Mouse (Mus musculus) limb, embryonic 10.5 days (tissue): Measurements from ENCODE around the gene Ddx60. TPM values are rescaled to one million over a fixed set of nuclear protein-coding genes. Genes with fewer than 3 reads are reported as not detected.

ENCODE experiments used
- DNase-seq: peaks from one replicate; pipeline ENCODE4 v3.0.0-alpha.2; 2017; ENCODE audit warnings: low spot score
- H3K27ac ChIP-seq: fragments of 300-500 bp; sonication (generic); 2 replicates; pipeline ENCODE4 v1.5.1; 2016; ENCODE audit warnings: mild to moderate bottlenecking
- H3K27me3 ChIP-seq: fragments of 300-500 bp; sonication (generic); 2 replicates; pipeline ENCODE4 v1.6.1; 2016; ENCODE audit warnings: low read depth, mild to moderate bottlenecking; ENCODE audit not compliant: poor library complexity, severe bottlenecking
- H3K36me3 ChIP-seq: fragments of 300-500 bp; sonication (generic); 2 replicates; pipeline ENCODE4 v1.6.1; 2016; ENCODE audit warnings: mild to moderate bottlenecking, moderate library complexity
- H3K4me1 ChIP-seq: fragments of 300-500 bp; sonication (generic); 2 replicates; pipeline ENCODE4 v1.6.1; 2016
- H3K4me3 ChIP-seq: fragments of 300-500 bp; sonication (generic); 2 replicates; pipeline ENCODE4 v1.5.1; 2016; ENCODE audit warnings: mild to moderate bottlenecking, moderate library complexity
- H3K9me3 ChIP-seq: fragments of 300-500 bp; sonication (generic); replicated peaks from 2 replicates; pipeline ENCODE4 v1.6.1; 2016; ENCODE audit warnings: mild to moderate bottlenecking
- WGBS: fragments of 180-500 bp; shearing (Covaris S2); methylation state at CpG from one replicate; pipeline ENCODE4 v1.1.7; 2016; 5-methylcytosine and 5-hydroxymethylcytosine counted together
- polyA plus RNA-seq: library from polyadenylated mRNA; unstranded; fragments of >200 nt; fragmentation: Nextera tagmentation; extraction: Ambion mirVana; gene quantifications from 2 replicates; pipeline ENCODE4 v1.2.1, GENCODE M21; 2016

Ddx60 gene
- polyA plus RNA-seq, 1 experiment from 2014 or later = not detected

DNA sequence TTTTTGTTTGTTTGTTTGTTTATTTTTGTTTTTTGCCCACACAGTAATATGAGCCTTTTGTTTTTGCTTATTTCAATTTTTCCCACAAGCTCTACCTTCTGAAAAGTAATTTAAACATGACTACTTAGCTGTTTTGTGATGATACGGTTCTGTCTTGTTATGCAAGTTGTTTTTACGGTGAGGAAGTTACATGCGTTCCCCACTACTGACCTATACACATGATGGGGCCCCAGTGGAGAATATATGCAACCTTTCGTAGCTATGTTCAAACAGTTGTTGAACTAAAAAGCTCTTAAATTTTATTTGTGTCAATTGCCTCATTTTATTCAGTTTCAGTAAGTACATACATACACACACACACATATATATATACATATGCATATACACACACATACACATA lies 86.7 kb downstream of the Ddx60 start:
- no peaks in the 10 kb centered on the region for H3K27me3 ChIP-seq
- H3K4me1 ChIP-seq = no peaks in the 10 kb centered on the region
- H3K36me3 ChIP-seq = no peaks in the 10 kb centered on the region
- H3K27ac ChIP-seq = no peak overlapping the region
- 97% methylated on average over 4 of the region's 4 CpGs for WGBS
- no peak overlapping the region for H3K4me3 ChIP-seq
- no peak for DNase-seq
- H3K9me3 ChIP-seq = no peaks in the 10 kb centered on the region

DNA sequence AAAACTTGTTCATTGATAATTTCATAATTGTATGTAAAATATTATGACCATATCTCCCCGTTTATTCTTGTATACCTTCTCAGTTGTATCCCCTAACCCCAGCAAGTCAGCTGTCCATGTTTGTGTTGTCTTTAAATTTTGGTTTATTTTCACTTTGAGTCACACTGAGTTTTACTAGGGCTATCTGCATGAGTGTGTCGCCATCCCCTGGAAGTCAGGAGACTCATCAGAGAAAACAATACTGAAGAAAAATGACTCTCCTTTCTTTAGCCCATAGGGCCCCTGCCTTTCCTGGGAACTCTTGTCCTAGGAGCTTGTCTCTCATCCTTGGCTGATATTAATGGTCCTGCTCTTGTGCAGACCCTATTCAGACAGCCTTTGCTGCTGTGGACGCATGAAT lies 106.5 kb downstream of the Ddx60 start:
- Histone ChIP-seq H3K27ac (no peak overlapping the region), H3K9me3 (no peaks in the 10 kb centered on the region), H3K4me3 (no peak overlapping the region), H3K36me3 (no peaks in the 10 kb centered on the region), H3K27me3 (no peaks in the 10 kb centered on the region), H3K4me1 (no peaks in the 10 kb centered on the region)
- WGBS = 75% methylated on average over 3 of the region's 3 CpGs
- DNase-seq = no peak

DNA sequence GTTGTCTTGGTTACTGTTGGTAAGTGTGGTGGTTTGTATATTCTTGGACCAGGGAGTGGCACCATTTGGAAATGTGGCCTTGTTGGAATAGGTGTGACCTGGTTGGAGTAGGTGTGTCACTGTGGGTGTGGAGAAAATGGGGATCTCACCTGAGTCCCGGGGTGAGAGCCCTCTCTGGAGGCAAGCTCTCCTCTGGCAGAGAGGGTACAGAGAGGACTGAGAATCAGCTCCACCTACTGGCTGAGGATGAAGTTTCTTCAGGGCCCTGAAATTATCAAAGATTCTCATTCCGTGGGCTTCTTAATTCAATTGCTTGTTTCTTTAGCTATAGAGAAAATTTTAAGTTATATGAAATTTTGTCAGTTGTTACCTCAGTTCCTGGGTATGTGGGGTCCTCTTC lies 118.9 kb downstream of the Ddx60 start:
- Histone ChIP-seq H3K4me3 (no peak overlapping the region), H3K27ac (no peak overlapping the region), H3K9me3 (no peaks in the 10 kb centered on the region), H3K27me3 (no peaks in the 10 kb centered on the region), H3K4me1 (no peaks in the 10 kb centered on the region), H3K36me3 (no peaks in the 10 kb centered on the region)
- no peak for DNase-seq
- WGBS = 54% methylated on average over 2 of the region's 2 CpGs

DNA sequence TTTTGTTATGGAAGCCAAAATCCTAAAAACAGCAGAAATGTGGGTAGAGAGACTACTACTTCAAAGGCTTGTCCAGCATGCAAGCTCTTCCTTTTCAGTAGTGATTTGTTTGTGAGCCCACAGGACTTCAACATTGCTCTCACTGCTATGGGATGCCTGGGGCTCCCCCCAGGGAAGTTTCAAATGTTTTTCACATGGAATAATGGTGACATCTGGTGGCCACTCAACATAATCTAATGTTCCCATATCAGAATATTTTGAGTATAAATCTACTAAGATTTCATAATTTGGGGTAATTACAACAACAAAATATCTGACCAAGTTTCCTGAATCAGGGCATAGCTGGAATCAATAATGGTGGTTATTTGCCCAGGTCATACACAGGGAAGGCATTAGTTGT lies 132.5 kb downstream of the Ddx60 start:
- H3K36me3 ChIP-seq = no peaks in the 10 kb centered on the region
- no peaks in the 10 kb centered on the region for H3K27me3 ChIP-seq
- no peaks in the 10 kb centered on the region for H3K9me3 ChIP-seq
- no peak overlapping the region for H3K4me3 ChIP-seq
- H3K4me1 ChIP-seq = no peaks in the 10 kb centered on the region
- H3K27ac ChIP-seq = no peak overlapping the region
- no peak for DNase-seq

DNA sequence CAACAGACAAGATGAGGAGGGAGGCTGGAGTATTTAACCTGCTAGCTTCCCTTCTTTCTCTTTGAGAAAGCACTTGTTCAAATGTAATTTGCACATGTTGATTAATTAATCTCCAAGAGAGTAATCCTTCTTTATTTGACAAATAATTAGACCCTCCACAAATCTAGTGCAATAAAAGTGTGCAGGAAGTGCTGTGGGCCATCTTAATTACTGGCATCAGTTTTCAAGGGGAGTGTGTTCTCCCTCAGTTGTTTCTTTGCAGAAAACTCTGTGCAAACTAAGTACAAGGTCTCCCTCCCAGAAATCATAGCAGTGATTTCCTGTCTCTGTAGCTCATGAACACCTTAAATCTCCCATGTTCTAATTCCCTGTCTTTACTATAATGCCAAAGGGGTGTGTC lies 140.4 kb downstream of the Ddx60 start:
- Histone ChIP-seq H3K27me3 (no peaks in the 10 kb centered on the region), H3K36me3 (no peaks in the 10 kb centered on the region), H3K9me3 (no peaks in the 10 kb centered on the region), H3K27ac (no peak overlapping the region), H3K4me1 (peaks cover 6% of the 10 kb centered on the region; the same call in 1 of the 2 replicates), H3K4me3 (no peak overlapping the region)
- no peak for DNase-seq

DNA sequence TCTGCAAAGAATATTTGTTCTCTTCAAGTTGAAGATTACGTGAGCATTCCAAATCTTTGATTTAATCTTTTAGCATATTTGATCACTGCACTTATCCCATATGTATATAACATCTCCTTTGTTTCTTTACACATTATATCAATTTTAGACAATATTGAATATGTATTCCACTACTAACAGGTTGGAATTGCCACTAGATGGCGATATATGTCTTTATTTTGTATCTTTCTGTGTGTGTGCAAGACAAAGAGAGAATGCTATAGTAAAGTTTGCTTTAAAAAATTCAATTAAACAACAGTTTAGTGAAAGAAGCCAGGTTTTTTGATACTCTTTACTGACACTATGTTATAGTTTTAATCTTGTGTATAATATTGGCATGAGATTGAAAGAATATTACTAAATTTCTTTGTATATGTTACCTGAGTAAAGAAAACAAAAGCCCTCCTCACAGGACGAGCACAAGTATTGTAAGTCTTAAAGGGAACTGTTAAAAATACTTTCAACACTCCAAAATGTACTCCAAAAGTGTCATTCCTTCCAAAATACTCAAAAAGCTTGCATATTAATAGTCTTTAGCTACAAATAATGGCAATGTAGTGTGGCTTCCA lies 152.4 kb downstream of the Ddx60 start:
- DNase-seq = no peak
- WGBS = 51% methylated on average over 3 of the region's 3 CpGs
- Histone ChIP-seq H3K9me3 (no peaks in the 10 kb centered on the region), H3K27ac (no peak overlapping the region), H3K4me1 (no peaks in the 10 kb centered on the region), H3K4me3 (no peak overlapping the region), H3K36me3 (no peaks in the 10 kb centered on the region), H3K27me3 (no peaks in the 10 kb centered on the region)

DNA sequence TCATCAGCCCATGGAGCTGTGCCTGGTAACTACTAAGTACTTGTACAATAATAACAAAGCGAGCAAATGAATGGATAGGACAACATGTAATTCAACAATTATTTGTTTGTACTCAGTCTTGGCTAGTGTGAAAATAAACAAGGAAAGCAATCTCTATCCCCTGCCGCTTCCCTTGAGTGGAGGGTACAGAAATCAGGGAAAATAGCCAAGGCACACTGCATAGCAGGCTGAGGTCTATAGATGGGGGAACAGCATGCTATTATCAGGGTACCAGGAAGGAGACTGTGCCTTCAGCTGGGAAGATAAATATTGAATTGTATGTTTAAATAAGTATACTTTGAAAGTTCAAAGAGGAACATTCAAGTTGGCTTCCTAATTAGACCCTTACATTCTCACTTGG lies 153.9 kb downstream of the Ddx60 start:
- Histone ChIP-seq H3K4me1 (no peaks in the 10 kb centered on the region), H3K9me3 (no peaks in the 10 kb centered on the region), H3K36me3 (no peaks in the 10 kb centered on the region), H3K27me3 (no peaks in the 10 kb centered on the region), H3K4me3 (no peak overlapping the region), H3K27ac (no peak overlapping the region)
- 90% methylated on average over 2 of the region's 2 CpGs for WGBS
- DNase-seq = no peak

Other genes starting within 250 kb of the Ddx60 start
- 37.9 and 71.1 TPM in 2 replicates for gene Palld, start 25.4 kb upstream of the Ddx60 start, polyA plus RNA-seq
- gene Anxa10, start 195.1 kb downstream of the Ddx60 start, polyA plus RNA-seq = not detected in 2 replicates